Mouse (Mus musculus): ENCODE data around the gene Fam98a. TPM values are rescaled to one million over a fixed set of nuclear protein-coding genes. Genes with fewer than 3 reads are reported as not detected.

Fam98a gene
- polyA plus RNA-seq, 1 experiment from 2014 or later = 10.4 TPM

Other genes with a start within 250 kb of the Fam98a start
- gene Rasgrp3, start 116.0 kb downstream of the Fam98a start, polyA plus RNA-seq (2014; fragmentation: Nextera tagmentation; extraction: Ambion mirVana) = 9.8 and 14.9 TPM in 2 replicates